Mouse (Mus musculus) stomach, embryonic 15.5 days (tissue): ENCODE results near the gene Clmp. TPM values are rescaled to one million over a fixed set of nuclear protein-coding genes. Genes with fewer than 3 reads are reported as not detected.
"Not testable (repeated sequence)": the region's sequence is repeated elsewhere in the genome, so short reads cannot be mapped to it uniquely, and the experiment has no call there.

Experiments
- ATAC-seq: fragments of 200-750 bp; cut with Nextera tagmentation; 2 replicates; pipeline ENCODE4 v1.8.0; 2017; ENCODE audit warnings: low read depth, moderate number of reproducible peaks, moderate TSS enrichment; ENCODE audit not compliant: insufficient read depth, low FRiP score
- H3K27ac ChIP-seq: fragments of 300-500 bp; sonication (generic); 2 replicates; pipeline ENCODE4 v1.5.1; 2015; ENCODE audit warnings: mild to moderate bottlenecking, inconsistent platforms
- H3K27me3 ChIP-seq: fragments of 300-500 bp; sonication (generic); replicated peaks from 2 replicates; pipeline ENCODE4 v1.6.1; 2015; ENCODE audit warnings: inconsistent platforms
- H3K36me3 ChIP-seq: fragments of 300-500 bp; sonication (generic); 2 replicates; pipeline ENCODE4 v1.6.1; 2015; ENCODE audit warnings: inconsistent platforms
- H3K4me1 ChIP-seq: fragments of 300-500 bp; sonication (generic); 2 replicates; pipeline ENCODE4 v1.6.1; 2015; ENCODE audit warnings: inconsistent platforms
- H3K4me2 ChIP-seq: fragments of 300-500 bp; sonication (generic); 2 replicates; pipeline ENCODE4 v1.6.1; 2015; ENCODE audit warnings: mild to moderate bottlenecking, inconsistent platforms
- H3K4me3 ChIP-seq: fragments of 300-500 bp; sonication (generic); replicated peaks from 2 replicates; pipeline ENCODE4 v1.5.1; 2015; ENCODE audit warnings: inconsistent platforms
- H3K9ac ChIP-seq: fragments of 300-500 bp; sonication (generic); 2 replicates; pipeline ENCODE4 v1.6.1; 2015; ENCODE audit warnings: inconsistent platforms
- H3K9me3 ChIP-seq: fragments of 300-500 bp; sonication (generic); 2 replicates; pipeline ENCODE4 v1.6.1; 2016; ENCODE audit warnings: inconsistent platforms
- WGBS: fragments of 180-500 bp; shearing (Covaris S2); methylation state at CpG from one replicate; pipeline ENCODE4 v1.1.7; 2015; 5-methylcytosine and 5-hydroxymethylcytosine counted together
- polyA plus RNA-seq: library from polyadenylated mRNA; unstranded; fragments of >200 nt; fragmentation: Nextera tagmentation; extraction: Ambion mirVana; gene quantifications from 2 replicates; pipeline ENCODE4 v1.2.1, GENCODE M21; 2015

Clmp gene
- polyA plus RNA-seq, 1 experiment from 2014 or later: 29.2 TPM

DNA sequence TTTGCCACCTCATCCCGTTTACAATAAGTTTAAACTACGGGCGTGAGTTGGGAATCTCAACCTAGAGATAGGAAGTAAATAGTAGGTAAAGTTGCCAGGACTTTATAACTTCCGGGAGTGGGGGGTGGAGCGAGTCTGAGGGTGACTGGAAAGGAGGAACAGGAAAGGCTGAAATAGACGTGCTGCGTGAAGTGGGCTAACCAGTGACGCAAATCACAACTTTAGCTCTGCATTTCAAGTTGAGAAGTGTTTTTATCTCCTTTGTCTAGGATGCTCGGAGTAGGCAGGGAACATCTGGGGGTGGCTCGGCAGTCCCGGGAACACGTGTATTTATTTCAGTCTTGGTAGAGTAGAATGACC lies 79.8 kb downstream of the Clmp start:
- Histone ChIP-seq H3K27ac (peak overlapping the region; percentile 48; the same call in 1 of the 2 replicates), H3K36me3 (no peaks in the 10 kb centered on the region), H3K4me3 (no peak overlapping the region; the same call in 1 of the 2 replicates), H3K4me2 (peak overlapping the region; percentile 9; the same call in 1 of the 2 replicates), H3K4me1 (no peaks in the 10 kb centered on the region), H3K9ac (no peak overlapping the region), H3K9me3 (no peaks in the 10 kb centered on the region), H3K27me3 (no peaks in the 10 kb centered on the region)
- 47% methylated on average over 12 of the region's 12 CpGs for WGBS
- no peak for ATAC-seq

DNA sequence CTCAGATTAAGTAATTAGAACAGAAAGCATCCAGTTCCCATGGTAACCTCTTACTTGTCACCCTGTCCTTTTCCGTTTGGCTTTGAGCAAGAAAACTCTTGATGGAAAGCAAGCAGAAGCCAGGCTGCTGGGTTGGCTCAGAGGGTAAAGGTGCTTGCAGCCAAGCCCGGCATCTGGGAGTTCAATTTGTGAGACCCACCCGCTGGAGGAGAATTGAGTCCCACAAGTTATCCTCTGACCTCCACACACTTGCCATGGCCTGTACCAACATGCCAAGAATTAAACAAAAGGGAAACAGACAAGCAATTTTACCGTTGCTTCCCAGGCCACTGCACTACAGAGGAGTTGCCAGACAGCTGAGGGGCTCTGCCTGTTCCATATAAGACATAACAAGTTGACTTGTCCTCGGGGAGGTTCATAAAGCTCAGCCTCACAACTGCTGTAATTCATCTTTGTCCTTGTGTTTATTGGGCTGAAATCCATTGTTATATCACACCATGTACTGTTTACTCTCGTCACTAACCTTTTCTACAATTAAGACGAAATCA lies 80.4 kb downstream of the Clmp start:
- no peak for ATAC-seq

DNA sequence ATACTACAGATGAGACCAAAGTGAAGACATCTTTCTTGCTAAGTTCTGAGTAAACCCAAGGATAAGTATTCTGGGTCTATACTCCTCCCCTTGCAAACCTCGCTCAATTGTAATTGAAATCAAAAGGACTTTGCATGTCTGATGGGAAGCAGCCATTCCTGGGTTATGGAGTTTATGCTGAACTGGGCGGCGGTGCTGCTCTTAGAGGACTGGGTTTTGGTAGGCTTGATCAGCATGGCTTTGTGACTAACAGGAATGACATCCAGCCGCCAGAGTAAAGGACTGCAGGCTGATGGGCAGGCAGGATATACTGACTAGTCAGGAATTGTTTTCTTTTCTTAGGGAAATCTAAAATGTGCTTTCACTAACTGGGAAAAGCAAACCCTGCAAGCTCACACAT lies 82.2 kb downstream of the Clmp start:
- no peak for ATAC-seq
- no peak overlapping the region for H3K9ac ChIP-seq
- no peak overlapping the region for H3K27ac ChIP-seq
- H3K36me3 ChIP-seq: no peaks in the 10 kb centered on the region
- H3K27me3 ChIP-seq: no peaks in the 10 kb centered on the region
- H3K9me3 ChIP-seq: no peaks in the 10 kb centered on the region
- H3K4me2 ChIP-seq: no peak overlapping the region
- no peak overlapping the region for H3K4me3 ChIP-seq
- H3K4me1 ChIP-seq: no peaks in the 10 kb centered on the region
- 87% methylated on average over 4 of the region's 4 CpGs for WGBS

More for the DNA sequence above, 80.4 kb downstream of the Clmp start:
- H3K9ac ChIP-seq: no peak overlapping the region
- H3K27me3 ChIP-seq: no peaks in the 10 kb centered on the region
- 0 out of 2 replicates have a peak overlapping the region, but pooled peaks have one; percentile 11 for H3K27ac ChIP-seq
- H3K36me3 ChIP-seq: no peaks in the 10 kb centered on the region
- H3K9me3 ChIP-seq: no peaks in the 10 kb centered on the region
- WGBS: 51% methylated on average over 7 of the region's 7 CpGs
- H3K4me2 ChIP-seq: no peak overlapping the region
- no peaks in the 10 kb centered on the region for H3K4me1 ChIP-seq
- H3K4me3 ChIP-seq: no peak overlapping the region

DNA sequence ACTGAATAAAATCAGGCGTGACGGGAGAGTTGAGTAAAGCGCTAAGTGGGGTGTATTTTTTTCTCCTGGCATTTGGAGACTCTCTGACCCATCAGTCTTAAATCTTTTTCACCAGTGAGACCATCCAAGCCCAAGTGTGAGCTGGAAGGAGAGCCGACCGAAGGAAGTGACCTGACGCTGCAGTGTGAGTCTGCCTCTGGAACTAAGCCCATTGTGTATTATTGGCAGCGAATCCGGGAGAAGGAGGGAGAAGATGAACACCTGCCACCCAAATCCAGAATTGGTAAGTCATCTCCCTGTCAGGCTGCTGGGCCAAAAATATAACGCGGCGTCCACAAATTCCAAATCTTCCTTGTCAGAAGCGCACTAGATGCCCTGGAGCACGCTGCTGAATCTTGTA lies 86.5 kb downstream of the Clmp start:
- H3K27ac ChIP-seq: no peak overlapping the region
- ATAC-seq: no peak
- H3K36me3 ChIP-seq: no peaks in the 10 kb centered on the region
- H3K4me3 ChIP-seq: no peak overlapping the region
- no peak overlapping the region for H3K4me2 ChIP-seq
- WGBS: 75% methylated on average over 13 of the region's 13 CpGs
- no peaks in the 10 kb centered on the region for H3K9me3 ChIP-seq
- no peaks in the 10 kb centered on the region for H3K4me1 ChIP-seq
- no peak overlapping the region for H3K9ac ChIP-seq
- H3K27me3 ChIP-seq: no peaks in the 10 kb centered on the region

DNA sequence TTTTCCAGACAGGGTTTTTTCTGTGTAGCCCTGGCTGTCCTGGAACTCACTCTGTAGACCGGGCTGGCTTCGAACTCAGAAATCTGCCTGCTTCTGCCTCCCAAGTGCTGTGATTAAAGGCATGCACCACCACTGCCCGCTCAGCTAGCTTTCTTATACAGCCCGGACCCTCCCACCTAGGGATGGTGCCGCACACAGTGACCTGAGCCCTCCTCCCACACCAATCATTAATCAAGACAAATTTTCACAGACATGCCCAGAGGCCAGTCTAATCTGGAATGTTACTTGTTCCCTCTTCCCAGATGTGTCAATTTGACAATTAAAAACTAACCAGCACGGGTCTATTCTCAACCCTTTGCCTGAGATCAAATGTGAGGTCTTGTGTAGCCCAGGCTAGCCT lies 87.4 kb downstream of the Clmp start:
- not testable (repeated sequence) for ATAC-seq

DNA sequence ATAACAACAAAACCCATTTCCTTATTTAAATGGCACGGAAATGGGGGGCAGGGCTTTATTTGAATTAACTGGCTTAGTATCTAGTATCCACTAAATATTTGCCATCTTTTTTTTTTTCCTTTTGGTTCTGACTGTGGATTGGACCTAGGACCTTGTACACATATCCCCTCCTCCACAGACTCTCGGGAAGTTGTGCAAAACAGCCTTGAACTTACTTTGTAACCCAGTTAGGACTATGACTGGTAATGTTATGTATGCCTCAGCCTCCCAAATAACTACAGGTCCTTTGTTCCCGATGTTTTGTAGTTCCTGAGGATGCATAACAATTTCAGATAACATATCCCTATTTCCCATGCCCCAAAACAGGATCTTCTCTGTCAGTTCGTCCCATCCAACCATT lies 88.1 kb downstream of the Clmp start:
- Histone ChIP-seq H3K27ac (no peak overlapping the region), H3K36me3 (no peaks in the 10 kb centered on the region), H3K9me3 (no peaks in the 10 kb centered on the region), H3K4me1 (no peaks in the 10 kb centered on the region), H3K4me2 (no peak overlapping the region), H3K4me3 (no peak overlapping the region), H3K27me3 (no peaks in the 10 kb centered on the region), H3K9ac (no peak overlapping the region)
- no peak for ATAC-seq
- 75% methylated on average over 4 of the region's 4 CpGs for WGBS

More for the DNA sequence above, 87.4 kb downstream of the Clmp start:
- whole genome bisulfite sequencing: 78% methylated on average over 6 of the region's 6 CpGs
- H3K9ac ChIP-seq, H3K4me1 ChIP-seq, H3K9me3 ChIP-seq, H3K4me3 ChIP-seq, H3K4me2 ChIP-seq, H3K27me3 ChIP-seq, H3K36me3 ChIP-seq, H3K27ac ChIP-seq: not testable (repeated sequence)

DNA sequence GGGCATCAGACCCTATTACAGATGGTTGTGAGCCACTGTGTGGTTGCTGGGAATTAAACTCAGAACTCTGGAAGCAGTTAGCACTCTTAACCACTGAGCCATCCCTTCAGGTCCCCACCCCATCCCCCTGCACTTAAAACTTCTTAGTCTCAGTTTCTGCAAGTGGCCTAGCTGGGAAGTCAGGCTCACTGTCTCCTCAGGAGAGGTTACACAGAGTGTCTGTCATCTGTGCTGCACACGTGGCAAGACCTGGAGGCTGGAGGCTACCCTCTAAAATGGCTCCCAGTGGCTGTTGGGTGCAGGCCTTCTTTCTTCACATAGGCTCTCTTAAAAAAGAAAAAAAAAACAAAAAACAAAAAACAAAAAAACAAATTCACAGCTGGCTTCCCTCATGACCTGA lies 90.3 kb downstream of the Clmp start:
- Histone ChIP-seq H3K4me2 (no peak overlapping the region), H3K9me3 (no peaks in the 10 kb centered on the region), H3K4me3 (no peak overlapping the region), H3K27ac (peak overlapping the region; percentile 55; the same call in 1 of the 2 replicates), H3K9ac (no peak overlapping the region), H3K27me3 (no peaks in the 10 kb centered on the region), H3K36me3 (0 out of 2 replicates have a peak, but pooled peaks cover 3% of the 10 kb centered on the region), H3K4me1 (no peaks in the 10 kb centered on the region)
- ATAC-seq: no peak
- 69% methylated on average over 1 of the region's 1 CpGs for WGBS

DNA sequence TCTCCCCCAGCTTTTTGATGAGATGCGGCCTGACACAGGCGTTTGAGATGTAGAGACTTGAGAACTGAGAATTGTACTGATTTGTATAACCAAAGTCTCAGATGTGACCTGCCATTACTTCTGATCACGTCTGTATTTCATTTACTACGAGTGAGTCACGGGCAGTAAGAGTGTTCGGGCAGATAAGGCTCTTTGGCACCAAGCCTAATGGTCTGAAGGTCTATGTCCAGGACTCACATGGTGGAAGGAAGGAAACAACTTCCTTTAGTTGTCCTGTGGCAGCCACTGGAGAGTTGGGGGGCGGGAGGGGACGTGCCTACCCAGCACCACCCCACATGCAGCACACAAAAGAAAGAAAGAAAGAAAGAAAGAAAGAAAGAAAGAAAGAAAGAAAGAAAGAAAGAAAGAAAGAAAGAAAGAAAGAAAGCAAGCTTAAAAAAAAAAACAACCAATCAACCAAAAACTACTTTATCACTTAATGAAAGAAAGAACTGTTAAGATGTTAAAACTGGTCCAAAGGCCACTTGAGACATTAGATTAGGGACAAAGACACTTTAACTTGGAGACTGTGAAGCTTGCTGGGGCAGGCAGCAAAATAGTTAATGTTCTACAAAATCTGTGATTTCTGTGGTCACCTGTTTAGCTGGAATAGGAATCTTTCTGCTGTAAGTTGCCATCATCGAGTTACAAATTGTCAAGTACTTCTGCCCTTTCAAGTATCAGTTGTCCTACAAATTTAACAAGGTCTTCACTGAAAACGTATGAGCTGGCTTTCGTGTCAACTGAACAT lies 90.9 kb downstream of the Clmp start:
- H3K27me3 ChIP-seq: no peaks in the 10 kb centered on the region
- peak overlapping the region; percentile 55; the same call in 1 of the 2 replicates for H3K27ac ChIP-seq
- no peak overlapping the region for H3K4me2 ChIP-seq
- H3K9me3 ChIP-seq: no peaks in the 10 kb centered on the region
- peak; percentile 50; the same call in 1 of the 2 replicates for ATAC-seq
- H3K36me3 ChIP-seq: 0 out of 2 replicates have a peak, but pooled peaks cover 3% of the 10 kb centered on the region
- H3K4me1 ChIP-seq: no peaks in the 10 kb centered on the region
- no peak overlapping the region for H3K9ac ChIP-seq
- 61% methylated on average over 11 of the region's 11 CpGs for WGBS
- no peak overlapping the region for H3K4me3 ChIP-seq

DNA sequence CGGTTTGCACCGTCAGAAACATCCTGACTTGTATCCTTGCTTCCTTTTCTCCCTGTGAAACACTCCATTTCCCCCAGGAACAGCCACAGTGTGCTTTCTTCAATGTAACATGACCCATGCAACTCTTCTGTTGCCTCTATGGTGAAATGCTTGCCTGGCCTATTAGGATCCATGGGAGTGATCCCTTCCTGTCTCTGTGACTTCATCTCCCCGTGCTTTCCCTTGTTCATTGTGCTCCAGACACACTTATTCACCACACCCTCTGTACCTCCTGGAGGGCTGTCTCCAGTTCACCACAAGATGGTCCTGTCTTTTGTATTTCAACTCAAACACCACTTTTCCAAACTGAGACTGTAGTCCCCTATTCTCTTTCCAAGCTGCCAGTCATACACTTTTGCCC lies 94.3 kb downstream of the Clmp start:
- Histone ChIP-seq H3K27ac (no peak overlapping the region), H3K9me3 (no peaks in the 10 kb centered on the region), H3K27me3 (no peaks in the 10 kb centered on the region), H3K4me2 (no peak overlapping the region), H3K36me3 (0 out of 2 replicates have a peak, but pooled peaks cover 3% of the 10 kb centered on the region), H3K4me3 (no peak overlapping the region), H3K4me1 (no peaks in the 10 kb centered on the region), H3K9ac (no peak overlapping the region)
- WGBS: 74% methylated on average over 3 of the region's 3 CpGs
- ATAC-seq: no peak

DNA sequence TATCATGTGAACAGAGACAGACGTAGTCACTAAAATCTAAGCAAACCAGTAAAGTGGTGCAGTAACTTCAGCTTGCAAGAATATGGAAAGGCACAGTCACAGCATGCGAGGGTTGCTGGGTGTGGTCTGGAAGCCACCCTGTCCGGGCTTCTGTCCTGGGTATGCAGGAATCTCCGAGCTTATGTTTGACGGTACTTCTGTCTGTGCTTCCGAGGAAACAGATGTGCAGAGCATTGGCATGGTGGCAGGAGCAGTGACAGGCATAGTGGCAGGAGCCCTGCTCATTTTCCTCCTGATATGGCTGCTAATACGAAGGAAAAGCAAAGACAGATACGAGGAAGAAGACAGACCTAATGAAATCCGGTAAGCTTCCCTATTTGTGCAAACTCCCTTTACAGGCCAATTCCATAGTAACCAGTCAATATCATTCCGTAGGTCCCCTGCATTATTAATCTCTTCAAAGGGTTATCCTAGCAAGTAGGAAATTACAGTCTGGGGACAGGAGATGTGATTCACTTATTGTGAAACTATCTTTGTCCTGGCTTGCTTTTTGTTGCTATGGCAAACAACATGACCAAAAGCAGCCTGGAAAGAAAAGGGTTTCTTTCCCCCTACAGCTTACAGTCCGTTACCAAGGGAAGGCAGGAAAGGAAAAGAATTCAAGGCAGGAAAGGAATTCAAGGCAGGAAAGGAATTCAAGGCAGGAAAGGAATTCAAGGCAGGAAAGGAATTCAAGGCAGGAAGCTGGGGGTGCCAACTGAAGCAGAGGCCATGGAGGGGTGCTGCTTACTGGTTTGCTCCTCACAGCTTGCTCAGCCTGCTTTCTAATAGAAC lies 95.3 kb downstream of the Clmp start:
- H3K4me2 ChIP-seq: no peak overlapping the region
- no peak for ATAC-seq
- H3K9me3 ChIP-seq: no peaks in the 10 kb centered on the region
- no peak overlapping the region for H3K9ac ChIP-seq
- H3K4me3 ChIP-seq: no peak overlapping the region
- no peaks in the 10 kb centered on the region for H3K27me3 ChIP-seq
- H3K4me1 ChIP-seq: no peaks in the 10 kb centered on the region
- H3K27ac ChIP-seq: peak overlapping the region; percentile 53
- 0 out of 2 replicates have a peak, but pooled peaks cover 3% of the 10 kb centered on the region for H3K36me3 ChIP-seq
- WGBS: 72% methylated on average over 11 of the region's 11 CpGs

DNA sequence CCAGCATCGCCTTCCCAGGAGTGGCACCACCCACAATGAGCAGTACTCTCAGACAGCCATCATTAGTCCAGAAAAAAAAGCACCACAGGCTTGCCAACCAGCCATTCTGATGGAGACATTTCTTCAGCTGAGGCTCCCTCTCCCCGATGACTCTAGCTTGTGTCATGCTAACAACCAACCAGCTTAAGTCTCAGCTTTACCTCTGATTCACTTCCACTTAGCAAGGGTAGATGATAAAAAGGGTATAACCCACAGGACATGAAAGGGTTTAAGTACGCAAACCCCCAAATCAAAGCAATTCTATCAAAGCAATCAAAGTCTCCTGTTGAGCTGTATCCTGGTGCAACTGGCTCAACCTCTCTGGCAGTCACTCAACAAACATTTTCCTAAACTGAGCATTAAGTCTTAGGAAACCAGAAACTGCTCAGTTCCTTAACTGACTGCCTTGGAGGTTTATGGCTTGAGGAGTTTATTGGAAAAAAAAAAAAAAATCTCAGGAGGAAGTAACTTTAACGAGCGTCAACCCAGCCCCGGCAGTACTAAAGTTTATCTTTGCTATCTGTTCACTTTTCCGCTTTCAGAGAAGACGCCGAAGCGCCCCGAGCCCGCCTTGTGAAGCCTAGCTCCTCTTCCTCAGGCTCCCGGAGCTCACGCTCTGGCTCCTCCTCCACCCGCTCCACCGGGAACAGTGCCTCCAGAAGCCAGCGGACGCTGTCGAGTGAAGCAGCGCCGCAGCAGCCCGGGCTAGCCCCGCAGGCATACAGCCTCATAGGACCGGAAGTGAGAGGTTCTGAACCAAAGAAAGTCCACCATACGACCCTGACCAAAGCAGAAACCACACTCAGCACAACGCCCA lies 96.2 kb downstream of the Clmp start:
- WGBS: 33% methylated on average over 26 of the region's 26 CpGs
- Histone ChIP-seq H3K36me3 (0 out of 2 replicates have a peak, but pooled peaks cover 3% of the 10 kb centered on the region), H3K9ac (no peak overlapping the region), H3K27ac (peak overlapping the region; percentile 53), H3K27me3 (no peaks in the 10 kb centered on the region), H3K4me2 (peak overlapping the region; percentile 37), H3K4me1 (no peaks in the 10 kb centered on the region), H3K4me3 (peak overlapping the region; percentile 12; the same call in 1 of the 2 replicates), H3K9me3 (no peaks in the 10 kb centered on the region)
- ATAC-seq: no peak; the same call in 1 of the 2 replicates
